Mouse (Mus musculus): ENCODE measurements around the gene Mrpl37. TPM values are rescaled to one million over a fixed set of nuclear protein-coding genes. Genes with fewer than 3 reads are reported as not detected.

The Mrpl37 gene
- polyA plus RNA-seq, 1 experiment from 2014 or later, result 120 TPM

- peaks cover 86% of the 10 kb centered on the region for H3K36me3 ChIP-seq
- no peak overlapping the region for H3K27ac ChIP-seq
- no peaks in the 10 kb centered on the region for H3K9me3 ChIP-seq
- DNase-seq (ENCODE audit: low spot score), result no peak
- no peak overlapping the region for H3K4me3 ChIP-seq
- WGBS, result 85% methylated on average over 6 of the region's 6 CpGs
- H3K4me1 ChIP-seq, result no peaks in the 10 kb centered on the region
- H3K27me3 ChIP-seq (ENCODE audit: insufficient read depth, poor library complexity, severe bottlenecking), result no peaks in the 10 kb centered on the region
These were observed 7.9 kb downstream of the Mrpl37 start for GRCm38 (mm10) chr4:107058781-107059180.

DNA sequence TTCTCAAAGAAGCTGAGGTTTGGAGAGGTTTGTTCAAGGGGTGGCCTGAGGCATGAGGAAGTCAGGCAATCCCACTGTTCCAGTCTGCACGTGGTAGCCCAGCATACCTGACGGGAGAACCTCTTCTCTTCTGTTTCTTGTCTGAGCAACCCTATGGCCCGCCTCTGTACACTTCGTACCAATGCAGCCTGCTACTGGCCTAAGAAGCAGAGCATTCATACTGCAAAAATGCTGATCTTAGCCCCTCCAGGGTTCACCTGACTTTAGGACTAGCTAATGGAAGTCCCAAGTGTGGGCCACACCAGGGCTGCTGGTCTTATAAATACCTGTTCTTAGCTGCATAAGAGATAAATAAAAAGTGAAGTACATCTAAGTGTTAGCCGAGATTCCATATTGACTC, 8.3 kb downstream of the Mrpl37 start:
- no peak overlapping the region for H3K4me3 ChIP-seq
- no peaks in the 10 kb centered on the region for H3K27me3 ChIP-seq (ENCODE audit: insufficient read depth, poor library complexity, severe bottlenecking)
- H3K4me1 ChIP-seq, result no peaks in the 10 kb centered on the region
- no peak overlapping the region for H3K27ac ChIP-seq
- no peak for DNase-seq (ENCODE audit: low spot score)
- peaks cover 81% of the 10 kb centered on the region for H3K36me3 ChIP-seq
- 83% methylated on average over 5 of the region's 5 CpGs for WGBS
- H3K9me3 ChIP-seq, result no peaks in the 10 kb centered on the region

DNA sequence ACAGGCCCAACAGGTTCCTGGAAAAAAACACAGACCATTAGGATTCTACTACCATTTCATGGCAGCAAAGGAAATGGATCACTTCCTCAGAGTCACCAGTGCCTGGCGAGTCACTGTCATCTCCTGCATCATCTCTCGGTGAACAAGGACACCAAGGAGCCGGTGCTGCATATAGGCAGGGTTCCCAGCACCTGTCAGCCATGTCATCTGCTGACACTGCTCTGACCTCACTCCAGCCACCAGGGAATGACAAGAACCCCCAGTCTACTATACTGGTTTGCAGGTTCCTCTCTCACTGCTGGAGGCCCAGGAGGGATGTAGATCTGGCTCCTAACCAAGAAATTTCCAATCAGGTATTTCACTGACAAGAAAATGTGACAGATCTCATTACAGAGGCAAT, 10.6 kb downstream of the Mrpl37 start:
- Histone ChIP-seq H3K27ac (no peak overlapping the region), H3K27me3 (ENCODE audit: insufficient read depth, poor library complexity, severe bottlenecking) (no peaks in the 10 kb centered on the region), H3K4me1 (no peaks in the 10 kb centered on the region), H3K9me3 (no peaks in the 10 kb centered on the region), H3K4me3 (no peak overlapping the region), H3K36me3 (peaks cover 62% of the 10 kb centered on the region)
- WGBS, result 68% methylated on average over 3 of the region's 3 CpGs
- DNase-seq (ENCODE audit: low spot score), result no peak

GRCm38 (mm10) chr4:107052962-107053553, 13.6 kb downstream of the Mrpl37 start:
- no peaks in the 10 kb centered on the region for H3K9me3 ChIP-seq
- no peaks in the 10 kb centered on the region for H3K4me1 ChIP-seq
- peaks cover 45% of the 10 kb centered on the region for H3K36me3 ChIP-seq
- H3K27ac ChIP-seq, result no peak overlapping the region
- H3K27me3 ChIP-seq (ENCODE audit: insufficient read depth, poor library complexity, severe bottlenecking), result no peaks in the 10 kb centered on the region
- 52% methylated on average over 5 of the region's 5 CpGs for WGBS
- no peak overlapping the region for H3K4me3 ChIP-seq
- DNase-seq (ENCODE audit: low spot score), result no peak

- WGBS, result 44% methylated on average over 4 of the region's 4 CpGs
These were observed 14.8 kb downstream of the Mrpl37 start for GRCm38 (mm10) chr4:107051889-107052288.

DNA sequence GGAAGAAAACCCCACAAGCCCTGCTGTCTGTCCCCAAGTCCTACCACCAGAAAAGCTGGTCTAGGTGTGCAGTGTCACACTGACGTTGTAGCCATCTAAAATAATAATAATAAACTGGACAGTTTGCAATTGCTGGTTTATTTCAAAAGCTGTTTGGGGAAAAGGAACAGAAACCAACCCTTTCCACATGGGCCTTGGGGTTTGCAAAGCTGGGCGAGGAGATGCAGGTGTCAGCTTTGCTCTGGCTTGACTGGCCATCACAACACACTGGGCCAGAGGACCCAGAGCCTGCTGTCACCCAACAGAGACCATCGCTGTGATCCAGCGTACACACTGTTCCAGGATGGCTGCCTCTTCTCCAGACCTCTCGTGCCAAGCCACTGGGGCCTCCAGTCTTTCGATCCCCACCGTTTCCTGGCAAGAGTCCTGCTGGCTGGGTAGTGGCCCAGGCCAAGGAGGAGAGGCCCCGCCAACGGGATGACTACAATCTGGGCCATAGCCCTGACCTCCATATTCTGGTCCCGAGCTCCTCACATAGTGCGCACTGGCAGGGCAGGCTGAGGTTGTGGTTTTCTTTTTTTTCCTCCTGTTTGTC, 18.0 kb downstream of the Mrpl37 start:
- Histone ChIP-seq H3K9me3 (no peaks in the 10 kb centered on the region), H3K36me3 (peaks cover 56% of the 10 kb centered on the region), H3K4me3 (no peak overlapping the region), H3K27me3 (ENCODE audit: insufficient read depth, poor library complexity, severe bottlenecking) (no peaks in the 10 kb centered on the region), H3K4me1 (no peaks in the 10 kb centered on the region), H3K27ac (no peak overlapping the region)
- 91% methylated on average over 11 of the region's 11 CpGs for WGBS
- no peak for DNase-seq (ENCODE audit: low spot score)

More at GRCm38 (mm10) chr4:107051889-107052288, 14.8 kb downstream of the Mrpl37 start:
- no peaks in the 10 kb centered on the region for H3K9me3 ChIP-seq
- H3K4me3 ChIP-seq, result no peak overlapping the region
- peaks cover 45% of the 10 kb centered on the region for H3K36me3 ChIP-seq
- no peaks in the 10 kb centered on the region for H3K27me3 ChIP-seq (ENCODE audit: insufficient read depth, poor library complexity, severe bottlenecking)
- H3K4me1 ChIP-seq, result no peaks in the 10 kb centered on the region
- no peak overlapping the region for H3K27ac ChIP-seq
- no peak for DNase-seq (ENCODE audit: low spot score)

DNA sequence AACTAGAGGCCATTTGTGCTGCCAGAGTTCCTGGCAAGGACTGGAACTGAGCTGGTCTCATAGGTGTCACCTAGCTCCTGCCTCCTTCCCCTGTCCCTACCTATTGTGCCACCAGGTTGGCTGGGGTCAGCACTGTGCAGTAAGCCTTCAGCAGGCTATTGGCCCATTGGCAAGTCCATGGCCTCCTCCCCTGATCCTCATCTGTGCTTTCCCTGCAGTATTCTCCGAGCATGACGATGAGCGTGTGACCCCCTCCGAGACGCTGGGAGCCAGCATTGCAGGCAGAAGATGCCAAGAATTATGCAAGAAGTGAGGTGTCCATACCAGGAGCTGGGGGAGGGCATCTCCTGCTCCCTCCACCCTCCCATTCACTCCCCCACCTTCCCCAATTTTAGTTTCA, 18.9 kb downstream of the Mrpl37 start:
- WGBS, result 96% methylated on average over 5 of the region's 5 CpGs
- H3K36me3 ChIP-seq, result peaks cover 61% of the 10 kb centered on the region

DNA sequence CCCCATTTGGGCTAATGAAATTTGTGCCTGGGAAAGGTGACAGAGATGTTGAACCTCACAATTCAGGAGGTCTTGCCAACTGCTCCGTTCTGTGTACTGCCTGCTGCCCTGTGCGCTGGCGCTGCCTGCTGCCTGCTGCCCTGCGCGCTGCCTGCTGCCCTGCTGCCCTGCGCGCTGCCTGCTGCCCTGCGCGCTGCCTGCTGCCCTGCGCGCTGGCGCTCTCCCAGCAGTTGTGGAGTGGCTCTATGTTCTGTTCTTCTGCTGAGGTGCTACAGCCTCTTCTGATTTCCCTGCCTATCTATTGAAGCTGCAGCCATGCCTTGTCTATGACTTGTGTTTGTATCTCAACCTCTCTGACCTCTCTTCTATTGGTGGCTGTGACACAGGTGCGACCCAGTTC, 21.5 kb downstream of the Mrpl37 start:
- Histone ChIP-seq H3K27ac (no peak overlapping the region), H3K9me3 (no peaks in the 10 kb centered on the region), H3K4me1 (no peaks in the 10 kb centered on the region), H3K4me3 (no peak overlapping the region), H3K27me3 (ENCODE audit: insufficient read depth, poor library complexity, severe bottlenecking) (no peaks in the 10 kb centered on the region), H3K36me3 (peaks cover 87% of the 10 kb centered on the region)
- DNase-seq (ENCODE audit: low spot score), result no peak
- WGBS, result 97% methylated on average over 13 of the region's 13 CpGs

More for the DNA sequence above, 18.9 kb downstream of the Mrpl37 start:
- no peaks in the 10 kb centered on the region for H3K9me3 ChIP-seq
- H3K4me3 ChIP-seq, result no peak overlapping the region
- no peaks in the 10 kb centered on the region for H3K4me1 ChIP-seq
- DNase-seq (ENCODE audit: low spot score), result no peak
- H3K27ac ChIP-seq, result no peak overlapping the region
- no peaks in the 10 kb centered on the region for H3K27me3 ChIP-seq (ENCODE audit: insufficient read depth, poor library complexity, severe bottlenecking)

- Histone ChIP-seq H3K9me3 (no peaks in the 10 kb centered on the region), H3K36me3 (peaks cover 94% of the 10 kb centered on the region), H3K27ac (no peak overlapping the region), H3K4me1 (peaks cover 13% of the 10 kb centered on the region), H3K4me3 (no peak overlapping the region), H3K27me3 (ENCODE audit: insufficient read depth, poor library complexity, severe bottlenecking) (no peaks in the 10 kb centered on the region)
- no peak for DNase-seq (ENCODE audit: low spot score)
- WGBS, result 89% methylated on average over 6 of the region's 6 CpGs
These were observed 24.4 kb downstream of the Mrpl37 start for GRCm38 (mm10) chr4:107042304-107042703.

- no peak for DNase-seq (ENCODE audit: low spot score)
- Histone ChIP-seq H3K27me3 (ENCODE audit: insufficient read depth, poor library complexity, severe bottlenecking) (no peaks in the 10 kb centered on the region), H3K36me3 (peaks cover 93% of the 10 kb centered on the region), H3K4me1 (peaks cover 13% of the 10 kb centered on the region), H3K9me3 (no peaks in the 10 kb centered on the region), H3K27ac (no peak overlapping the region), H3K4me3 (no peak overlapping the region)
- 74% methylated on average over 8 of the region's 8 CpGs for WGBS
These were observed 27.4 kb downstream of the Mrpl37 start for GRCm38 (mm10) chr4:107039270-107039669.

DNA sequence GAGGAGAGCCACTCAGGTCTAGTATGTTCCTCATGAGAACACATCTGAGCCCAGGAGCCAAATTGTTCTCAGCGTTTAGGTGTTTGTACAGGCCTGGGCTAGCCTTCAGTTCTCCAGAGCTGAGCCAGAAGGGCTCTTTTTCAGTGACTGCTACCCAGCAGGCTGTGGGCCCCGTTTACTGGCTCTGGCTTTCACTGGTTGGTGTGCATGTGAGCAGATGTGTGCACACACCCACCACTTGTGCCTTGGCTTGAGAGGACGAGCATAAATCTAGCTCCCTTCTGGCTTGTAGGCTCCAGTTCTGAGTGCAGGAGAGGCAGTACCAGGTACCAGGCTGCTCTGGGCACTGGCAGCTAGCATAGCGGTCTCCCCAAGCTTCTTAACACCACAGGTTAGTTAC, 28.4 kb downstream of the Mrpl37 start:
- H3K36me3 ChIP-seq, result peaks cover 92% of the 10 kb centered on the region

GRCm38 (mm10) chr4:107036985-107037384, 29.7 kb downstream of the Mrpl37 start:
- no peaks in the 10 kb centered on the region for H3K9me3 ChIP-seq
- no peak for DNase-seq (ENCODE audit: low spot score)
- 93% methylated on average over 2 of the region's 2 CpGs for WGBS
- H3K27me3 ChIP-seq (ENCODE audit: insufficient read depth, poor library complexity, severe bottlenecking), result no peaks in the 10 kb centered on the region
- H3K4me1 ChIP-seq, result peaks cover 13% of the 10 kb centered on the region
- no peak overlapping the region for H3K27ac ChIP-seq
- H3K4me3 ChIP-seq, result no peak overlapping the region
- peaks cover 94% of the 10 kb centered on the region for H3K36me3 ChIP-seq

More for the DNA sequence above, 28.4 kb downstream of the Mrpl37 start:
- Histone ChIP-seq H3K9me3 (no peaks in the 10 kb centered on the region), H3K4me1 (peaks cover 13% of the 10 kb centered on the region), H3K27me3 (ENCODE audit: insufficient read depth, poor library complexity, severe bottlenecking) (no peaks in the 10 kb centered on the region), H3K4me3 (no peak overlapping the region), H3K27ac (no peak overlapping the region)
- no peak for DNase-seq (ENCODE audit: low spot score)
- WGBS, result 82% methylated on average over 4 of the region's 4 CpGs

DNA sequence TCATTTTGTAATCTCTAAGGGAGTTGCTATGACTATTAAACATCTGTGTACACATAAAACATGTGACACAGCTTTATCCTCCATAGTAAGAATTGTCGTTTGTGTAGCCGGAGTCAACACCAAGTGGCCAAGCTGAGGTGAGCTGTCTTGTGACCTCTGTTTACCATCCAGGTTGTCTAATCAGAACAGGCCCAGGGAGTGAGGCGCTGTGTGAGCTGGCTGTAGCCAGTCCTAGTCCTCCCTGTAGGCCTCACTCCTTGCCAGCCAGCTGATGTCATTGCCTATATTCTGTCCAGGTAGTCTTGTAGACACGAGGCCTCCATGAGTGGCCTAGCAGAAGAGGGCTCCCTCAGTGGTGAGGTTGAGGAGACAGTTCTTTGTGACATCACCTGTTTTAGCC, 31.0 kb downstream of the Mrpl37 start:
- Histone ChIP-seq H3K4me3 (no peak overlapping the region), H3K27me3 (ENCODE audit: insufficient read depth, poor library complexity, severe bottlenecking) (no peaks in the 10 kb centered on the region), H3K27ac (no peak overlapping the region), H3K9me3 (no peaks in the 10 kb centered on the region), H3K36me3 (peaks cover 94% of the 10 kb centered on the region), H3K4me1 (peaks cover 13% of the 10 kb centered on the region)
- WGBS, result 90% methylated on average over 4 of the region's 4 CpGs
- DNase-seq (ENCODE audit: low spot score), result no peak

- Histone ChIP-seq H3K9me3 (no peaks in the 10 kb centered on the region), H3K27ac (no peak overlapping the region), H3K27me3 (ENCODE audit: insufficient read depth, poor library complexity, severe bottlenecking) (no peaks in the 10 kb centered on the region), H3K36me3 (peaks cover 50% of the 10 kb centered on the region), H3K4me3 (no peak overlapping the region), H3K4me1 (peaks cover 17% of the 10 kb centered on the region; the same call in 1 of the 2 replicates)
- DNase-seq (ENCODE audit: low spot score), result no peak
- 59% methylated on average over 8 of the region's 8 CpGs for WGBS
These were observed 40.2 kb downstream of the Mrpl37 start for GRCm38 (mm10) chr4:107026451-107026850.

Measured in heart, embryonic 10.5 days (tissue).